Mouse (Mus musculus) cerebellum, adult 11 months (tissue): ENCODE measurements around the gene Maml3.

Experiments
- DNase-seq: peaks from one replicate; pipeline ENCODE4 v3.0.0; 2022

Maml3 gene

GRCm38 (mm10) chr3:51695713-51696112 is 409.2 kb downstream of the Maml3 start:
- DNase-seq = no peak

GRCm38 (mm10) chr3:51694576-51694975 is 410.3 kb downstream of the Maml3 start:
- DNase-seq = no peak

GRCm38 (mm10) chr3:51693196-51693595 is 411.7 kb downstream of the Maml3 start:
- DNase-seq = no peak

GRCm38 (mm10) chr3:51688725-51689124 is 416.2 kb downstream of the Maml3 start:
- no peak for DNase-seq

- no peak for DNase-seq
Observed at GRCm38 (mm10) chr3:51686791-51687190, 418.1 kb downstream of the Maml3 start.

GRCm38 (mm10) chr3:51686316-51686715 is 418.6 kb downstream of the Maml3 start:
- DNase-seq = no peak

GRCm38 (mm10) chr3:51685539-51685938 is 419.3 kb downstream of the Maml3 start:
- no peak for DNase-seq

GRCm38 (mm10) chr3:51674963-51675362 is 429.9 kb downstream of the Maml3 start:
- no peak for DNase-seq

GRCm38 (mm10) chr3:51673408-51674086 is 431.3 kb downstream of the Maml3 start:
- peak; percentile 37 for DNase-seq

GRCm38 (mm10) chr3:51672631-51673030 is 432.2 kb downstream of the Maml3 start:
- no peak for DNase-seq

- DNase-seq = no peak
Observed at GRCm38 (mm10) chr3:51671071-51671469, 433.8 kb downstream of the Maml3 start.

GRCm38 (mm10) chr3:51670414-51671070 is 434.3 kb downstream of the Maml3 start:
- no peak for DNase-seq

- DNase-seq = no peak
Observed at GRCm38 (mm10) chr3:51668607-51669006, 436.3 kb downstream of the Maml3 start.

- no peak for DNase-seq
Observed at GRCm38 (mm10) chr3:51662557-51662956, 442.3 kb downstream of the Maml3 start.

GRCm38 (mm10) chr3:51661880-51662550 is 442.9 kb downstream of the Maml3 start:
- DNase-seq = no peak

- DNase-seq = no peak
Observed at GRCm38 (mm10) chr3:51661376-51661775, 443.5 kb downstream of the Maml3 start.

GRCm38 (mm10) chr3:51660821-51661276 is 444.0 kb downstream of the Maml3 start:
- no peak for DNase-seq

- DNase-seq = no peak
Observed at GRCm38 (mm10) chr3:51660060-51660459, 444.8 kb downstream of the Maml3 start, which contains the start of gene Mgst2. Gene Mgst2 (plus strand): TSS chr3:51660360.

GRCm38 (mm10) chr3:51659415-51659814 is 445.5 kb downstream of the Maml3 start:
- no peak for DNase-seq

- no peak for DNase-seq
Observed at GRCm38 (mm10) chr3:51654303-51655055, 450.4 kb downstream of the Maml3 start.

GRCm38 (mm10) chr3:51652701-51653100 is 452.2 kb downstream of the Maml3 start:
- DNase-seq = peak; percentile 12

- DNase-seq = peak; percentile 82
Observed at GRCm38 (mm10) chr3:51652292-51652691, 452.6 kb downstream of the Maml3 start.

GRCm38 (mm10) chr3:51651149-51651548 is 453.7 kb downstream of the Maml3 start:
- no peak for DNase-seq
